In genomic region chr7:99155311-99156289, GRCm38 (mm10) we compare ENCODE assay signal across 8 mouse cellular contexts. TPM values are rescaled to one million over a fixed set of nuclear protein-coding genes. Genes with fewer than 3 reads are reported as not detected.
DNase-seq lines count a peak whose midpoint lies in the region; ATAC-seq and TF ChIP-seq lines count a peak whose summit lies in the region.

No protein-coding gene starts in this region.

- H3K27ac ChIP-seq in forebrain, postnatal 0 days (ENCODE audit: low read depth, low read length), result no peak overlapping the region

- TF ChIP-seq CTCF in lung, adult 2 months (IDR thresholded peaks at IDR 0.05; ENCODE audit: insufficient read depth, low read length), result no peak
- no peak for TF ChIP-seq CTCF in forebrain, postnatal 0 days (IDR thresholded peaks at IDR 0.05; ENCODE audit: low read depth)

- H3K36me3 ChIP-seq in forebrain, postnatal 0 days (ENCODE audit: insufficient read depth), result 0 out of 2 replicates have a peak, but pooled peaks cover 4% of the 10 kb centered on the region

- WGBS in lung, adult 2 months, result 13% methylated on average over 17 of the region's 17 CpGs
- WGBS in forebrain, postnatal 0 days, result 25% methylated on average over 17 of the region's 17 CpGs

- H3K9me3 ChIP-seq in forebrain, postnatal 0 days (ENCODE audit: low read length), result no peaks in the 10 kb centered on the region

- DNase-seq in lung, adult 2 months, result peak; percentile 25
- no peak for DNase-seq in lung, postnatal 25 days (ENCODE audit: low spot score)
- peak; percentile 3 for DNase-seq in forebrain, postnatal 0 days
- peak; percentile 74 for DNase-seq in kidney, postnatal 14 days
- peak; percentile 64 for DNase-seq in mesoderm, embryonic 11.5 days (ENCODE audit: low read depth, low spot score)
- DNase-seq in right cerebral cortex, adult 18-20 months, result no peak
- no peak for DNase-seq in gastrocnemius, postnatal 10 days
- no peak for DNase-seq in left cerebral cortex, adult 8-10 months (ENCODE audit: low spot score in 2 of 2)

- H3K9ac ChIP-seq in forebrain, postnatal 0 days, result no peak overlapping the region

- H3K4me3 ChIP-seq in lung, adult 2 months (replicated peaks; ENCODE audit: extremely low read depth, low read depth, low read length), result no peak overlapping the region
- H3K4me3 ChIP-seq in forebrain, postnatal 0 days (ENCODE audit: low read depth, low read length), result no peak overlapping the region

- 0 out of 2 replicates have a peak overlapping the region, but pooled peaks have one; percentile 19 for H3K4me2 ChIP-seq in forebrain, postnatal 0 days (ENCODE audit: low read depth)

- peaks cover 3% of the 10 kb centered on the region; the same call in 1 of the 2 replicates for H3K4me1 ChIP-seq in lung, adult 2 months (ENCODE audit: control insufficient read depth, insufficient read depth, low read length)
- no peaks in the 10 kb centered on the region for H3K4me1 ChIP-seq in forebrain, postnatal 0 days (ENCODE audit: insufficient read depth)

- ATAC-seq in forebrain, postnatal 0 days, result peak; percentile 47; the same call in 1 of the 2 replicates

- no peak for TF ChIP-seq POLR2A in lung, adult 2 months (IDR thresholded peaks at IDR 0.05; ENCODE audit: borderline replicate concordance, extremely low read depth, low read depth, low read length)

- no peaks in the 10 kb centered on the region for H3K27me3 ChIP-seq in forebrain, postnatal 0 days (ENCODE audit: insufficient read depth, low read length)

RNA-seq across cellular contexts. Expression of gene Uvrag, which starts 14.7 kb away (rescaled TPM):
- polyA plus RNA-seq in lung, adult 2 months (2012; rRNA removed), result 35.4 and 79.1 TPM in 2 replicates
- 18.8 and 19.5 TPM in 2 replicates for total RNA-seq in forebrain, postnatal 0 days (2014; rRNA removed)
- polyA plus RNA-seq in forebrain, postnatal 0 days (2015; fragmentation: Nextera tagmentation; extraction: Ambion mirVana), result 14.8 and 18.6 TPM in 2 replicates
- total RNA-seq in gastrocnemius, postnatal 10 days (2021), result 10 to 100 TPM; 18.4 to 25.0 TPM
- 10 to 100 TPM; 53.5 to 64.9 (median 54.4) TPM for total RNA-seq in left cerebral cortex, adult 8-10 months (2022)

RNA-seq across cellular contexts. Expression of gene Dgat2, which starts 26.9 kb away (rescaled TPM):
- polyA plus RNA-seq in lung, adult 2 months (2012; rRNA removed), result 93.7 and 100 TPM in 2 replicates
- total RNA-seq in forebrain, postnatal 0 days (2014; rRNA removed), result 37.1 and 41.3 TPM in 2 replicates
- 37.2 and 41.3 TPM in 2 replicates for polyA plus RNA-seq in forebrain, postnatal 0 days (2015; fragmentation: Nextera tagmentation; extraction: Ambion mirVana)
- 10 to 100 TPM; 11.4 to 15.6 TPM for total RNA-seq in gastrocnemius, postnatal 10 days (2021)
- total RNA-seq in left cerebral cortex, adult 8-10 months (2022), result 10 to 100 TPM; 78.4 to 92.7 (median 82.3) TPM

Comparison
In these comparisons a context has a peak if more than half of its experiments do, and no peak if none do; other contexts are left out.
1. DNase-seq: peak in lung, adult 2 months (single experiment), forebrain, postnatal 0 days (single experiment), kidney, postnatal 14 days (single experiment) and mesoderm, embryonic 11.5 days (single experiment); none in lung, postnatal 25 days (single experiment), right cerebral cortex, adult 18-20 months (single experiment), gastrocnemius, postnatal 10 days (single experiment) and left cerebral cortex, adult 8-10 months (0 of 2).